Mouse (Mus musculus) stomach, embryonic 14.5 days (tissue): ENCODE measurements around the gene Prf1. TPM values are rescaled to one million over a fixed set of nuclear protein-coding genes. Genes with fewer than 3 reads are reported as not detected.

Source experiments
- ATAC-seq: fragments of 200-750 bp; cut with Nextera tagmentation; 2 replicates; pipeline ENCODE4 v1.8.0; 2017; ENCODE audit warnings: low read depth, moderate TSS enrichment; ENCODE audit not compliant: insufficient number of reproducible peaks, insufficient read depth, low FRiP score
- H3K27ac ChIP-seq: fragments of 300-500 bp; sonication (generic); 2 replicates; pipeline ENCODE4 v1.5.1; 2014; ENCODE audit warnings: mild to moderate bottlenecking, low read length, moderate library complexity, mixed read lengths
- H3K27me3 ChIP-seq: fragments of 300-500 bp; sonication (generic); 2 replicates; pipeline ENCODE4 v1.6.1; 2014; ENCODE audit warnings: low read length, control low read depth, mixed read lengths; ENCODE audit not compliant: control insufficient read depth, insufficient read depth
- H3K36me3 ChIP-seq: fragments of 300-500 bp; sonication (generic); 2 replicates; pipeline ENCODE4 v1.6.1; 2014; ENCODE audit warnings: mild to moderate bottlenecking, control low read depth, low read length, moderate library complexity, mixed read lengths; ENCODE audit not compliant: control insufficient read depth, insufficient read depth
- H3K4me1 ChIP-seq: fragments of 300-500 bp; sonication (generic); 2 replicates; pipeline ENCODE4 v1.6.1; 2014; ENCODE audit warnings: low read length, control low read depth, mixed read lengths; ENCODE audit not compliant: control insufficient read depth, insufficient read depth
- H3K4me2 ChIP-seq: fragments of 300-500 bp; sonication (generic); replicated peaks from 2 replicates; pipeline ENCODE4 v1.6.1; 2014; ENCODE audit warnings: low read depth, low read length, control low read depth
- H3K4me3 ChIP-seq: fragments of 300-500 bp; sonication (generic); 2 replicates; pipeline ENCODE4 v1.5.1; 2014; ENCODE audit warnings: low read depth, low read length, control low read depth
- H3K9ac ChIP-seq: fragments of 300-500 bp; sonication (generic); replicated peaks from 2 replicates; pipeline ENCODE4 v1.6.1; 2014; ENCODE audit warnings: low read depth, mild to moderate bottlenecking, control low read depth, low read length, moderate library complexity, mixed read lengths
- H3K9me3 ChIP-seq: fragments of 300-500 bp; sonication (generic); 2 replicates; pipeline ENCODE4 v1.6.1; 2016; ENCODE audit warnings: low read depth, low read length, control low read depth; ENCODE audit not compliant: control insufficient read depth
- WGBS: fragments of 180-500 bp; shearing (Covaris S2); extraction: QIAGEN DNeasy Blood & Tissue Kit; methylation state at CpG from one replicate; pipeline ENCODE4 v1.1.7; 2014; 5-methylcytosine and 5-hydroxymethylcytosine counted together
- polyA plus RNA-seq: library from polyadenylated mRNA; unstranded; fragments of >200 nt; fragmentation: Nextera tagmentation; extraction: Ambion mirVana; gene quantifications from 2 replicates; pipeline ENCODE4 v1.2.1, GENCODE M21; 2014

Prf1 gene
- polyA plus RNA-seq, 1 experiment from 2014 or later: not detected

DNA sequence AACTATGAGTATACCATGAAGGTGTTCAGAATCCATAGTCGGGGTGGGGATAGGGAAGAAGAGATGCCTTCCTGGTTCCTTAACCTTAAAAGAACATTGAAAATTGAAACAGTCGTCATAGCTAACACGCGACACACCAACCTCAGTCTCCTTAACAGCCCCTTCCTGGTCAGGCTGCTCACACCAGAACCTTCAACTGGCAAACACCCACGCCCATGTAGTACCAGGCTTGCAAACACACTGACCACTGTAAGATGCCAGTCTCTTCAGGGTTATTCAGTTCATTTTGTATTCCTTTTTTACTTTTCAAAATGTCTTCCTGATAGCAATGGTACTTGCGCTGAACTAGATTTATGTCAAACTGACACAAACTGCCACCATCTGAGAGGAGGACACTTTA lies 20.6 kb upstream of the Prf1 start:
- Histone ChIP-seq H3K9me3 (no peaks in the 10 kb centered on the region), H3K36me3 (no peaks in the 10 kb centered on the region), H3K27me3 (no peaks in the 10 kb centered on the region), H3K27ac (no peak overlapping the region), H3K4me1 (no peaks in the 10 kb centered on the region), H3K9ac (no peak overlapping the region), H3K4me2 (no peak overlapping the region), H3K4me3 (no peak overlapping the region)
- WGBS: 91% methylated on average over 6 of the region's 6 CpGs
- no peak for ATAC-seq

GRCm38 (mm10) chr10:61277918-61278674 lies 19.5 kb upstream of the Prf1 start:
- no peak overlapping the region for H3K4me3 ChIP-seq
- H3K27ac ChIP-seq: no peak overlapping the region
- no peaks in the 10 kb centered on the region for H3K9me3 ChIP-seq
- no peaks in the 10 kb centered on the region for H3K4me1 ChIP-seq
- ATAC-seq: no peak
- H3K4me2 ChIP-seq: no peak overlapping the region
- no peaks in the 10 kb centered on the region for H3K36me3 ChIP-seq
- H3K27me3 ChIP-seq: no peaks in the 10 kb centered on the region
- WGBS: 66% methylated on average over 14 of the region's 14 CpGs
- 0 out of 2 replicates have a peak overlapping the region, but pooled peaks have one; percentile 1 for H3K9ac ChIP-seq

DNA sequence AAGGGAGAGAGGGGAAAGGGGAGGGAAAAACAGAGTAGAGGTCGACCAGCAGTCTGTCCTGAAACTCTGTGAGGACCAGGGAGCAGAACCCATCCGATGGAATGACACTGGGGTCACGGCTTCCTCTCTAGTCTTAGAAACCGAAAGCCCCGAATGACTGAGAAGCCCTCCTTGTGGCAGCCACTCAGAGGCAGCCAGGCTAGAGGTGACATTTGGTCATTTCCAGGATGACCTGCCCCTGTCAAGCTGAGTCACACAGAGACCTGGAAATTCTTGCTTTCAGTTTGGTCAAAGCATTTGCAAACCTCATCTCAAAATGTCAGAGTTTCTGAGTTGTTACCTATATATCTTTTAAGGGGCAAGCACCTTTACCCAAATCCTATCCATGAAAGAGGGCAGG lies 16.5 kb upstream of the Prf1 start:
- H3K9ac ChIP-seq: no peak overlapping the region
- 0 out of 2 replicates have a peak, but pooled peaks cover 6% of the 10 kb centered on the region for H3K4me1 ChIP-seq
- no peak overlapping the region for H3K4me3 ChIP-seq
- no peaks in the 10 kb centered on the region for H3K9me3 ChIP-seq
- 72% methylated on average over 5 of the region's 5 CpGs for WGBS
- no peaks in the 10 kb centered on the region for H3K27me3 ChIP-seq
- ATAC-seq: no peak
- no peak overlapping the region for H3K4me2 ChIP-seq
- no peak overlapping the region for H3K27ac ChIP-seq
- no peaks in the 10 kb centered on the region for H3K36me3 ChIP-seq

- H3K36me3 ChIP-seq: no peaks in the 10 kb centered on the region
- no peaks in the 10 kb centered on the region for H3K9me3 ChIP-seq
- no peak overlapping the region for H3K27ac ChIP-seq
- ATAC-seq: no peak
- 0 out of 2 replicates have a peak, but pooled peaks cover 6% of the 10 kb centered on the region for H3K4me1 ChIP-seq
- H3K27me3 ChIP-seq: no peaks in the 10 kb centered on the region
- no peak overlapping the region for H3K9ac ChIP-seq
- no peak overlapping the region for H3K4me2 ChIP-seq
- H3K4me3 ChIP-seq: no peak overlapping the region
- 91% methylated on average over 4 of the region's 4 CpGs for WGBS
Measured at GRCm38 (mm10) chr10:61284309-61284708, 13.3 kb upstream of the Prf1 start.

GRCm38 (mm10) chr10:61285271-61285670 lies 12.4 kb upstream of the Prf1 start:
- no peaks in the 10 kb centered on the region for H3K27me3 ChIP-seq
- H3K9ac ChIP-seq: no peak overlapping the region
- H3K36me3 ChIP-seq: no peaks in the 10 kb centered on the region
- no peaks in the 10 kb centered on the region for H3K9me3 ChIP-seq
- H3K27ac ChIP-seq: no peak overlapping the region
- H3K4me1 ChIP-seq: 0 out of 2 replicates have a peak, but pooled peaks cover 6% of the 10 kb centered on the region
- 70% methylated on average over 11 of the region's 11 CpGs for WGBS
- no peak overlapping the region for H3K4me3 ChIP-seq
- ATAC-seq: peak; percentile 23; the same call in 1 of the 2 replicates
- H3K4me2 ChIP-seq: no peak overlapping the region

- H3K4me1 ChIP-seq: 0 out of 2 replicates have a peak, but pooled peaks cover 6% of the 10 kb centered on the region
- no peak overlapping the region for H3K27ac ChIP-seq
- no peaks in the 10 kb centered on the region for H3K27me3 ChIP-seq
- no peaks in the 10 kb centered on the region for H3K9me3 ChIP-seq
- WGBS: 64% methylated on average over 7 of the region's 7 CpGs
- no peak overlapping the region for H3K4me2 ChIP-seq
- no peaks in the 10 kb centered on the region for H3K36me3 ChIP-seq
- H3K4me3 ChIP-seq: no peak overlapping the region
- no peak overlapping the region for H3K9ac ChIP-seq
- ATAC-seq: 0 out of 2 replicates have a peak, but pooled peaks have one; percentile 14
Measured at GRCm38 (mm10) chr10:61286246-61286645, 11.4 kb upstream of the Prf1 start.

DNA sequence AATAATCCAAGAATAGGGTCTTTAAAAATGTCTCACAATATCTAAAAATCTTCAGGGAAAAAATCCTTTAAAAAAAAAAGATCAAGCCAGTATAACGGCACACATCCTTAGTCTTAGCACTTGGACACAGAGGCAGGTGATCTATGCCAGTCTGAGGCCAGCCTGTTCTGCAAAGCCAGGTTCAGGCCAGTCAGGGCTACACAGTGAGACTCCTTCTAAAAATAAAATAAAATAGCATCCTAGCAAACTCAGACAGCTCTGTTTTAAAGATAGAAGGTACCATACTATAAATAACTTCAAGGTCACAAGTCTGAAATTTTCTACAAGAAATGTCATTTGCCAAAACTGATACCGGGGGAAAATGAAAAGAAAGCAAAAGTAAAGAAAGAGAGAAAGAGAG lies 7.6 kb upstream of the Prf1 start:
- H3K36me3 ChIP-seq: no peaks in the 10 kb centered on the region
- H3K4me3 ChIP-seq: no peak overlapping the region
- H3K4me2 ChIP-seq: no peak overlapping the region
- H3K4me1 ChIP-seq: 0 out of 2 replicates have a peak, but pooled peaks cover 6% of the 10 kb centered on the region
- no peak for ATAC-seq
- no peak overlapping the region for H3K27ac ChIP-seq
- 81% methylated on average over 2 of the region's 2 CpGs for WGBS
- H3K27me3 ChIP-seq: no peaks in the 10 kb centered on the region
- H3K9ac ChIP-seq: no peak overlapping the region
- H3K9me3 ChIP-seq: no peaks in the 10 kb centered on the region

DNA sequence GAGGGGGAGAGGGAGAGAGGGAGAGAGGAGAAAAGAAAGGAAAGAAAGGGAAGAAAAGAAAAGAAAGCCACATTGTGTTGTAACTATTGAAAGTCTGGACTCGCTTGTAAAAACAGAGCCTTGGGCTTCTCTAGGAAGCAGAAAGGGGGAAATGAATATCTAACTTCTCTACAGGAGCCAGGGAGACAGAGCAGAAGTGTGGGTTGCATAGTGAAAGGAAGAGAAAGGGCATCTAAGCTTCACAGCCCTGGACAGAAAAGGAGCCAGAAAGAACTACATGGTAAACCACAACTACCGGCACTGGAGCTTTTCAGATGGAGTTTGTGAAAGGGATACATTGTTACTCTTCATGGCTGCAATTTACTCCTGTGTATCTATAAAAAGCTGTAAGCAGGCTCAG lies 7.2 kb upstream of the Prf1 start:
- no peaks in the 10 kb centered on the region for H3K36me3 ChIP-seq
- no peak for ATAC-seq
- no peak overlapping the region for H3K9ac ChIP-seq
- 83% methylated on average over 2 of the region's 2 CpGs for WGBS
- H3K27me3 ChIP-seq: no peaks in the 10 kb centered on the region
- H3K9me3 ChIP-seq: no peaks in the 10 kb centered on the region
- H3K4me1 ChIP-seq: 0 out of 2 replicates have a peak, but pooled peaks cover 6% of the 10 kb centered on the region
- H3K27ac ChIP-seq: no peak overlapping the region
- H3K4me2 ChIP-seq: no peak overlapping the region
- H3K4me3 ChIP-seq: no peak overlapping the region
